Mouse (Mus musculus) myocyte (in vitro differentiated cells): Measurements from ENCODE around the gene Lax1. TPM values are rescaled to one million over a fixed set of nuclear protein-coding genes. Genes with fewer than 3 reads are reported as not detected.

Experiments
- H3K27me3 ChIP-seq: one replicate; pipeline ENCODE4 v1.6.1; 2011; ENCODE audit not compliant: control insufficient read depth, insufficient read depth, insufficient read length
- H3K36me3 ChIP-seq: one replicate; pipeline ENCODE4 v1.6.1; 2011; ENCODE audit not compliant: control insufficient read depth, insufficient read depth
- H3K4me2 ChIP-seq: one replicate; pipeline ENCODE4 v1.6.1; 2011; ENCODE audit warnings: low read depth, control low read depth
- H3K4me3 ChIP-seq: one replicate; pipeline ENCODE4 v1.5.1; 2011; ENCODE audit warnings: mild to moderate bottlenecking, control low read depth, moderate library complexity
- H3K79me2 ChIP-seq: one replicate; pipeline ENCODE4 v1.6.1; 2011; ENCODE audit not compliant: control insufficient read depth, insufficient read depth
- H3ac ChIP-seq: one replicate; pipeline ENCODE4 v1.6.1; 2011; ENCODE audit not compliant: control insufficient read depth, insufficient read length
- CEBPB ChIP-seq: IDR thresholded peaks from 2 replicates; pipeline ENCODE4 v1.6.1; 2011; ENCODE audit warnings: mild to moderate bottlenecking, moderate library complexity; ENCODE audit not compliant: poor library complexity, insufficient read depth, severe bottlenecking
- E2F4 ChIP-seq: IDR thresholded peaks from one replicate; pipeline ENCODE4 v1.6.1; 2011; ENCODE audit warnings: mild to moderate bottlenecking, control low read depth, moderate library complexity; ENCODE audit not compliant: insufficient read depth
- MAX ChIP-seq: IDR thresholded peaks from one replicate; pipeline ENCODE4 v1.6.1; 2011; ENCODE audit warnings: low read depth, mild to moderate bottlenecking, control low read depth
- MYOD1 ChIP-seq, 3 experiments: IDR thresholded peaks; one replicate each; pipeline ENCODE4 v1.6.1; 2011; ENCODE audit warnings: control low read depth in 2 of 3, low read depth in 2 of 3, mild to moderate bottlenecking in 2 of 3, moderate library complexity in 1 of 3; ENCODE audit not compliant: insufficient read length in 2 of 3, control insufficient read depth in 1 of 3
- MYOG ChIP-seq, 3 experiments: IDR thresholded peaks; one replicate each; pipeline ENCODE4 v1.6.1; 2011; ENCODE audit warnings: control low read depth in 2 of 3, low read depth in 2 of 3, mild to moderate bottlenecking in 2 of 3; ENCODE audit not compliant: insufficient read length in 2 of 3, control insufficient read depth in 1 of 3, insufficient read depth in 1 of 3
- POLR2A ChIP-seq: IDR thresholded peaks from one replicate; pipeline ENCODE4 v1.6.1; 2011; ENCODE audit warnings: low read depth, mild to moderate bottlenecking, control low read depth, moderate library complexity; ENCODE audit not compliant: insufficient read length
- POLR2AphosphoS2 ChIP-seq: IDR thresholded peaks from one replicate; pipeline ENCODE4 v1.6.1; 2011; ENCODE audit warnings: low read depth, control low read depth; ENCODE audit not compliant: insufficient read length
- REST ChIP-seq: IDR thresholded peaks from one replicate; pipeline ENCODE4 v1.6.1; 2011; ENCODE audit warnings: mild to moderate bottlenecking, control low read depth, moderate library complexity; ENCODE audit not compliant: insufficient read depth, insufficient read length
- SRF ChIP-seq: IDR thresholded peaks from one replicate; pipeline ENCODE4 v1.6.1; 2011; ENCODE audit warnings: low read depth; ENCODE audit not compliant: control insufficient read depth, insufficient read length
- TCF12 ChIP-seq: IDR thresholded peaks from one replicate; pipeline ENCODE4 v1.6.1; 2011; ENCODE audit warnings: mild to moderate bottlenecking, control low read depth; ENCODE audit not compliant: poor library complexity, insufficient read depth, severe bottlenecking
- TCF3 ChIP-seq: IDR thresholded peaks from one replicate; pipeline ENCODE4 v1.6.1; 2011; ENCODE audit warnings: low read depth, control low read depth; ENCODE audit not compliant: insufficient read length
- USF1 ChIP-seq: IDR thresholded peaks from one replicate; pipeline ENCODE4 v1.6.1; 2011; ENCODE audit warnings: low read depth, mild to moderate bottlenecking, control low read depth, moderate library complexity
- polyA plus RNA-seq: library from polyadenylated mRNA; unstranded; fragments of >200 nt; fragmentation: generic; extraction: Trizol; gene quantifications from one replicate; pipeline ENCODE4 v1.2.1, GENCODE M21; 2012; ENCODE audit warnings: missing spikeins

Gene Lax1
- polyA plus RNA-seq, 1 experiment: 0.05 TPM

DNA sequence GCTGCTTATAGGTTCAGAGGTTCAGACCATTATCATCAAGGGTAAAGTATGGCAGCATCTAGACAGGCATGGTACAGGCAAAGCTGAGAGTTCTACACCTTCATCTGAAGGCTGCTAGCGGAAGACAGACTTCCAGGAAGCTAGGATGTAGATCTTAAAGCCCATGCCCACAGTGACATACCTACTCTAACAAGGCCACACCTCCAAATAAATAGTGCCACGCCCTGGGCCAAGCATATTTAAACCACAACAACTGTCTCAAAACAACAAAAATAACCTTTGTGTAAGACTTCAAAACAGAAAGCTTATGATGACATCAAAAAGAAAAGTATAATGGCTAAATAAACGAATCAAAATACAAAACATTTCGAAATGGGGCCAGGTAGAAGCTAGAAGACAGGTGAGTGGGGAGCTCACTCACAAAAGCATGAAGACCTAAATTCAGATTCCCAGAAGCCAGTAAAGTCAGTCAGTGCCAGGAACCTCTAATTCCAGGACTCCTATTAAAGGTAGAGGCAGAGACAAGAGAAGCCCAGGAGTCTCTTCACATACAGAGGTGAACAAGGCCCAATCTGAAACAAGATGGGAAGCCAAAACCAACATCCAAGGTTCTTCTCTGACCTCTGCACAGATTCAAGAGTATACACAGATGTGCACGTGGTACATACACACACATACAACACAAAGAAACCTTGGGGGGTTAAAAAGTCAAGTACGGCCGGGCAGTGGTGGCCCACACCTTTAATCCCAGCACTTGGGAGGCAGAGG is 39.4 kb downstream of the Lax1 start:
- no peak overlapping the region for H3ac ChIP-seq
- no peak overlapping the region for H3K4me3 ChIP-seq
- H3K36me3 ChIP-seq: peaks cover 57% of the 10 kb centered on the region
- TF ChIP-seq TCF3 (no peak), POLR2AphosphoS2 (no peak), POLR2A (no peak), E2F4 (no peak), REST (no peak), MYOG (IDR thresholded peaks at IDR 0.05; ENCODE audit: control insufficient read depth in 1 of 3, insufficient read depth in 1 of 3, insufficient read length in 2 of 3, low read depth in 2 of 3) (no peak), CEBPB (no peak), MAX (no peak), USF1 (no peak), MYOD1 (IDR thresholded peaks at IDR 0.05; ENCODE audit: control insufficient read depth in 1 of 3, insufficient read length in 2 of 3, low read depth in 2 of 3) (no peak)
- peaks cover 89% of the 10 kb centered on the region for H3K79me2 ChIP-seq
- H3K27me3 ChIP-seq: no peaks in the 10 kb centered on the region
- no peak overlapping the region for H3K4me2 ChIP-seq

GRCm38 (mm10) chr1:133645652-133646051 is 44.3 kb downstream of the Lax1 start:
- Histone ChIP-seq H3K27me3 (no peaks in the 10 kb centered on the region), H3K4me3 (no peak overlapping the region), H3K4me2 (no peak overlapping the region), H3ac (no peak overlapping the region), H3K36me3 (peaks cover 79% of the 10 kb centered on the region), H3K79me2 (peaks cover 41% of the 10 kb centered on the region)
- no peak for TF ChIP-seq MYOG (IDR thresholded peaks at IDR 0.05; ENCODE audit: control insufficient read depth in 1 of 3, insufficient read depth in 1 of 3, insufficient read length in 2 of 3, low read depth in 2 of 3)
- TF ChIP-seq REST: no peak
- no peak for TF ChIP-seq POLR2A
- no peak for TF ChIP-seq MAX
- no peak for TF ChIP-seq TCF12
- TF ChIP-seq MYOD1 (IDR thresholded peaks at IDR 0.05; ENCODE audit: control insufficient read depth in 1 of 3, insufficient read length in 2 of 3, low read depth in 2 of 3): no peak

- Histone ChIP-seq H3K4me3 (no peak overlapping the region), H3ac (no peak overlapping the region)
- no peak for TF ChIP-seq USF1
- no peak for TF ChIP-seq TCF12
- TF ChIP-seq TCF3: no peak
- TF ChIP-seq REST: no peak
- TF ChIP-seq CEBPB: no peak
- TF ChIP-seq MAX: no peak
- TF ChIP-seq POLR2AphosphoS2: no peak
- no peak for TF ChIP-seq POLR2A
- TF ChIP-seq SRF: no peak
- no peak for TF ChIP-seq MYOG (IDR thresholded peaks at IDR 0.05; ENCODE audit: control insufficient read depth in 1 of 3, insufficient read depth in 1 of 3, insufficient read length in 2 of 3, low read depth in 2 of 3)
- TF ChIP-seq MYOD1 (IDR thresholded peaks at IDR 0.05; ENCODE audit: control insufficient read depth in 1 of 3, insufficient read length in 2 of 3, low read depth in 2 of 3): no peak
- TF ChIP-seq E2F4: no peak
These were observed 48.7 kb downstream of the Lax1 start for GRCm38 (mm10) chr1:133641163-133641562.

DNA sequence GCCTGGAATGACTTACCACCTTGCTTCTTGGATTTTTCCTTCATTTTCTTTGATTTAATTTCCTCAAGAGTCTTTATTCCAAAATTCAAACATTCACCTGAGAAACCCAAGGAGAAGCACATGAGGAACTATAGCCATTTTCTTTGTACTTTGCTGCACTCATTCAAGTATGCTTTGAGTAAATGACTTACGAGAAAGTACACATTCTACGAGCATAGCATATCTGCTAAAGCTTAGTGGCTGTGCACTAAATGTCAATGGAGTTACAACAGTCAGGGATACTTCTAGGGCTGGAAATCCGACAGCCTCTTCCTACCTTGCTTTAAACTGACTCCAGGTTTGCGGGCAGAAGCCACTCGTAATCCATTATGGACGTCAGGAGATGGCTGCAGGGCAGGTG is 51.4 kb downstream of the Lax1 start:
- Histone ChIP-seq H3K27me3 (no peaks in the 10 kb centered on the region), H3K4me3 (no peak overlapping the region), H3K79me2 (no peaks in the 10 kb centered on the region)

More at GRCm38 (mm10) chr1:133641163-133641562, 48.7 kb downstream of the Lax1 start:
- Histone ChIP-seq H3K4me2 (no peak overlapping the region), H3K79me2 (peaks cover 5% of the 10 kb centered on the region), H3K36me3 (peaks cover 94% of the 10 kb centered on the region), H3K27me3 (no peaks in the 10 kb centered on the region)

More for the DNA sequence above, 51.4 kb downstream of the Lax1 start:
- no peak for TF ChIP-seq REST
- no peak for TF ChIP-seq TCF3
- TF ChIP-seq TCF12: no peak
- no peak for TF ChIP-seq SRF
- no peak for TF ChIP-seq POLR2AphosphoS2
- no peak for TF ChIP-seq MYOG (IDR thresholded peaks at IDR 0.05; ENCODE audit: control insufficient read depth in 1 of 3, insufficient read depth in 1 of 3, insufficient read length in 2 of 3, low read depth in 2 of 3)
- TF ChIP-seq POLR2A: no peak
- TF ChIP-seq MYOD1 (IDR thresholded peaks at IDR 0.05; ENCODE audit: control insufficient read depth in 1 of 3, insufficient read length in 2 of 3, low read depth in 2 of 3): no peak
- TF ChIP-seq E2F4: no peak
- TF ChIP-seq MAX: no peak
- TF ChIP-seq CEBPB: no peak
- TF ChIP-seq USF1: no peak
- Histone ChIP-seq H3ac (no peak overlapping the region), H3K4me2 (no peak overlapping the region), H3K36me3 (peaks cover 91% of the 10 kb centered on the region)
